24 mouse cellular contexts compared by ENCODE assay signal in genomic region chr11:53330325-53330724, GRCm38 (mm10). TPM values are rescaled to one million over a fixed set of nuclear protein-coding genes. Genes with fewer than 3 reads are reported as not detected.
DNase-seq lines count a peak whose midpoint lies in the region; ATAC-seq and TF ChIP-seq lines count a peak whose summit lies in the region.
"Had no signal": no experiment of that assay in that cellular context is flagged by ENCODE, and none has a peak within 500 bp of the region (broad histone marks: within the 10 kb centered on the region; RNA-seq: fewer than 3 reads in every experiment).

No protein-coding gene starts in this region.

- H3K4me3 ChIP-seq in midbrain, embryonic 11.5 days (ENCODE audit: low read depth, low read length), result no peak overlapping the region
- no peak overlapping the region for H3K4me3 ChIP-seq in midbrain, embryonic 10.5 days
- no peak overlapping the region; a peak in 1 of 4 replicates for H3K4me3 ChIP-seq in ES-E14 (ENCODE audit: insufficient read depth in 1 of 2, low read depth in 1 of 2, low read length in 2 of 2, poor library complexity in 1 of 2, severe bottlenecking in 1 of 2)
- no peak overlapping the region for H3K4me3 ChIP-seq in hindbrain, embryonic 12.5 days
- no peak overlapping the region for H3K4me3 ChIP-seq in kidney, adult 2 months (ENCODE audit: insufficient read depth, low read depth, low read length)
- H3K4me3 ChIP-seq: embryonic facial prominence, embryonic 15.5 days; erythroblast, embryonic 14.5 days; heart, adult 2 months; heart, embryonic 13.5 days; intestine, embryonic 15.5 days had no signal

- H3K36me3 ChIP-seq in midbrain, embryonic 11.5 days (ENCODE audit: control insufficient read depth, insufficient read depth, low read length), result peaks cover 13% of the 10 kb centered on the region
- peaks cover 70% of the 10 kb centered on the region for H3K36me3 ChIP-seq in midbrain, embryonic 10.5 days
- peaks cover 45% of the 10 kb centered on the region for H3K36me3 ChIP-seq in ES-E14 (ENCODE audit: control insufficient read depth, insufficient read depth, low read length, poor library complexity, severe bottlenecking)
- peaks cover 55% of the 10 kb centered on the region for H3K36me3 ChIP-seq in hindbrain, embryonic 12.5 days
- H3K36me3 ChIP-seq in kidney, adult 2 months (ENCODE audit: control insufficient read depth, insufficient read depth, low read length), result no peaks in the 10 kb centered on the region; the same call in 1 of the 2 replicates

- no peak overlapping the region for H3K27ac ChIP-seq in midbrain, embryonic 11.5 days (ENCODE audit: low read depth, low read length)
- no peak overlapping the region for H3K27ac ChIP-seq in midbrain, embryonic 10.5 days (replicated peaks)
- H3K27ac ChIP-seq in ES-E14 (ENCODE audit: insufficient read depth, low read depth, low read length, poor library complexity, severe bottlenecking), result peak overlapping the region; percentile 25; the same call in 1 of the 2 replicates
- no peak overlapping the region for H3K27ac ChIP-seq in hindbrain, embryonic 12.5 days
- H3K27ac ChIP-seq in kidney, adult 2 months (ENCODE audit: insufficient read depth, low read depth, low read length), result no peak overlapping the region
- H3K27ac ChIP-seq: embryonic facial prominence, embryonic 15.5 days; heart, adult 2 months; heart, embryonic 13.5 days; intestine, embryonic 15.5 days had no signal

- 90% methylated on average over 7 of the region's 7 CpGs for WGBS in midbrain, embryonic 11.5 days
- WGBS in midbrain, embryonic 10.5 days, result 93% methylated on average over 7 of the region's 7 CpGs
- WGBS in hindbrain, embryonic 12.5 days, result 94% methylated on average over 7 of the region's 7 CpGs
- 80% methylated on average over 7 of the region's 7 CpGs for WGBS in kidney, adult 2 months

- H3K4me2 ChIP-seq in midbrain, embryonic 11.5 days, result no peak overlapping the region
- no peak overlapping the region for H3K4me2 ChIP-seq in hindbrain, embryonic 12.5 days (replicated peaks)
- H3K4me2 ChIP-seq: embryonic facial prominence, embryonic 15.5 days; heart, embryonic 13.5 days; intestine, embryonic 15.5 days had no signal

- no peak for TF ChIP-seq CTCF in kidney, adult 2 months (conservative IDR thresholded peaks at IDR 0.05; ENCODE audit: insufficient read depth, insufficient read length, low read depth, low read length)

- H3K9ac ChIP-seq in midbrain, embryonic 11.5 days (ENCODE audit: low read length), result no peak overlapping the region
- H3K9ac ChIP-seq in ES-E14 (ENCODE audit: insufficient read depth, low read depth, low read length, poor library complexity, severe bottlenecking), result peak overlapping the region; percentile 31; the same call in 1 of the 2 replicates
- no peak overlapping the region for H3K9ac ChIP-seq in hindbrain, embryonic 12.5 days
- H3K9ac ChIP-seq: embryonic facial prominence, embryonic 15.5 days; heart, embryonic 13.5 days; intestine, embryonic 15.5 days had no signal

- in situ Hi-C loops in ES-E14 (cut with MboI; ENCODE audit: low sequenced_read_pairs in 2 of 2, unreplicated experiment in 2 of 2), result no loop called here

- H3K9me3 ChIP-seq in midbrain, embryonic 11.5 days (ENCODE audit: control insufficient read depth, low read length), result no peaks in the 10 kb centered on the region
- no peaks in the 10 kb centered on the region for H3K9me3 ChIP-seq in midbrain, embryonic 10.5 days (replicated peaks)
- no peaks in the 10 kb centered on the region for H3K9me3 ChIP-seq in ES-E14 (ENCODE audit: control insufficient read depth, insufficient read depth, low read depth, low read length)
- H3K9me3 ChIP-seq in hindbrain, embryonic 12.5 days (replicated peaks), result no peaks in the 10 kb centered on the region
- H3K9me3 ChIP-seq: embryonic facial prominence, embryonic 15.5 days; heart, embryonic 13.5 days; intestine, embryonic 15.5 days had no signal

- no peaks in the 10 kb centered on the region for H3K27me3 ChIP-seq in midbrain, embryonic 11.5 days (ENCODE audit: control insufficient read depth, insufficient read depth, low read length)
- no peaks in the 10 kb centered on the region for H3K27me3 ChIP-seq in midbrain, embryonic 10.5 days (ENCODE audit: low read depth, poor library complexity, severe bottlenecking)
- no peaks in the 10 kb centered on the region for H3K27me3 ChIP-seq in hindbrain, embryonic 12.5 days
- H3K27me3 ChIP-seq in kidney, adult 2 months (replicated peaks; ENCODE audit: control insufficient read depth, insufficient read depth, low read length), result no peaks in the 10 kb centered on the region
- H3K27me3 ChIP-seq: embryonic facial prominence, embryonic 15.5 days; heart, embryonic 13.5 days; intestine, embryonic 15.5 days; Patski had no signal

- no peak for ATAC-seq in midbrain, embryonic 11.5 days (ENCODE audit: low FRiP score)
- peak; percentile 69 for ATAC-seq in activated CD4-positive, CD25-positive, alpha-beta regulatory T cell, adult 4 months
- ATAC-seq in hindbrain, embryonic 12.5 days (ENCODE audit: low FRiP score), result no peak
- ATAC-seq: forebrain, embryonic 16.5 days; hindbrain, embryonic 16.5 days; intestine, embryonic 15.5 days; Patski had no signal

- no peak for TF ChIP-seq POLR2A in kidney, adult 2 months (IDR thresholded peaks at IDR 0.05; ENCODE audit: low read depth, low read length)

- peak; percentile 31 for DNase-seq in midbrain, embryonic 11.5 days (ENCODE audit: low spot score, missing footprints)
- DNase-seq in midbrain, embryonic 10.5 days (ENCODE audit: low spot score), result no peak
- DNase-seq in ES-E14 (ENCODE audit: low read depth, low spot score), result no peak
- peak; percentile 72 for DNase-seq in naive thymus-derived CD4-positive, alpha-beta T cell, adult 2 months (ENCODE audit: low read depth)
- DNase-seq in kidney, adult 2 months, result no peak
- no peak for DNase-seq in layer of hippocampus, adult 8-10 months (ENCODE audit: low spot score in 2 of 2)
- DNase-seq: adrenal gland, adult 8-10 months; adrenal gland, postnatal 36 days; cerebellum, adult 8-10 months; cerebellum, postnatal 14 days; embryo, embryonic 11 days; gastrocnemius, postnatal 10 days; heart, adult 2 months; heart, postnatal 36 days; kidney, adult 18-20 months had no signal

- H3K4me1 ChIP-seq in midbrain, embryonic 11.5 days (ENCODE audit: control insufficient read depth, insufficient read depth, low read length), result peaks cover 5% of the 10 kb centered on the region
- peaks cover 4% of the 10 kb centered on the region for H3K4me1 ChIP-seq in midbrain, embryonic 10.5 days
- peaks cover 3 to 23% of the 10 kb centered on the region in 2 experiments; a peak in 3 of 4 replicates for H3K4me1 ChIP-seq in ES-E14 (ENCODE audit: control insufficient read depth in 2 of 2, insufficient read depth in 2 of 2, low read length in 2 of 2, poor library complexity in 1 of 2)
- H3K4me1 ChIP-seq in hindbrain, embryonic 12.5 days, result peaks cover 5% of the 10 kb centered on the region
- H3K4me1 ChIP-seq in kidney, adult 2 months (ENCODE audit: control insufficient read depth, insufficient read depth, low read length), result no peaks in the 10 kb centered on the region

TF ChIP-seq in ES-E14, 5 proteins besides CTCF, POLR2A, EP300 and RAD21:
- TF ChIP-seq ZC3H11A (IDR thresholded peaks at IDR 0.05; ENCODE audit: borderline replicate concordance, low read depth, low read length) (no peak), MAFK (IDR thresholded peaks at IDR 0.05; ENCODE audit: insufficient read depth, low read depth, low read length) (no peak), CHD2 (IDR thresholded peaks at IDR 0.05; ENCODE audit: low read depth, low read length) (no peak), HCFC1 (IDR thresholded peaks at IDR 0.05; ENCODE audit: borderline replicate concordance, insufficient read depth, low read length) (no peak), ZNF384 (IDR thresholded peaks at IDR 0.05; ENCODE audit: low read depth, low read length) (no peak)

RNA-seq across cellular contexts. Expression of gene Zcchc10, which starts 5.8 kb away (rescaled TPM):
- polyA plus RNA-seq in midbrain, embryonic 11.5 days (2014; fragmentation: Nextera tagmentation; extraction: Ambion mirVana), result 26.9 and 27.3 TPM in 2 replicates
- 24.6 and 25.2 TPM in 2 replicates for polyA plus RNA-seq in midbrain, embryonic 10.5 days (2016; fragmentation: Nextera tagmentation; extraction: Ambion mirVana)
- 8.4 and 12.9 TPM in 2 replicates for total RNA-seq in ES-E14 (2012; rRNA removed)
- 10 to 100 TPM; 25.2 to 27.5 TPM for polyA plus RNA-seq in activated CD4-positive, CD25-positive, alpha-beta regulatory T cell, adult 4 months (2017; shearing (Covaris generic))
- polyA plus RNA-seq in hindbrain, embryonic 12.5 days (2016; fragmentation: Nextera tagmentation; extraction: Ambion mirVana), result 17.4 and 18.4 TPM in 2 replicates
- polyA plus RNA-seq in kidney, adult 2 months (2012; rRNA removed), result 4.9 and 5.0 TPM in 2 replicates
- total RNA-seq in layer of hippocampus, adult 8-10 months (2022), result 10 to 100 TPM in 2 of 4 experiments, 1 to 10 TPM in 2; 9.6 to 17.5 (median 11.0) TPM

RNA-seq across cellular contexts. Expression of gene Aff4, which starts 20.3 kb away (rescaled TPM):
- polyA plus RNA-seq in midbrain, embryonic 11.5 days (2014; fragmentation: Nextera tagmentation; extraction: Ambion mirVana), result 43.5 and 43.7 TPM in 2 replicates
- 27.7 and 40.8 TPM in 2 replicates for polyA plus RNA-seq in midbrain, embryonic 10.5 days (2016; fragmentation: Nextera tagmentation; extraction: Ambion mirVana)
- 82.2 and 97.2 TPM in 2 replicates for total RNA-seq in ES-E14 (2012; rRNA removed)
- polyA plus RNA-seq in activated CD4-positive, CD25-positive, alpha-beta regulatory T cell, adult 4 months (2017; shearing (Covaris generic)), result 10 to 100 TPM in 1 of 2 experiments, 1 to 10 TPM in 1; 9.6 to 16.4 TPM
- polyA plus RNA-seq in hindbrain, embryonic 12.5 days (2016; fragmentation: Nextera tagmentation; extraction: Ambion mirVana), result 83.2 and 97.8 TPM in 2 replicates
- 18.0 and 18.7 TPM in 2 replicates for polyA plus RNA-seq in kidney, adult 2 months (2012; rRNA removed)
- 100 to 1,000 TPM; 195 to 259 (median 219) TPM for total RNA-seq in layer of hippocampus, adult 8-10 months (2022)

RNA-seq across cellular contexts. Expression of gene Hspa4, which starts 30.1 kb away (rescaled TPM):
- 111 and 117 TPM in 2 replicates for polyA plus RNA-seq in midbrain, embryonic 11.5 days (2014; fragmentation: Nextera tagmentation; extraction: Ambion mirVana)
- 106 and 116 TPM in 2 replicates for polyA plus RNA-seq in midbrain, embryonic 10.5 days (2016; fragmentation: Nextera tagmentation; extraction: Ambion mirVana)
- total RNA-seq in ES-E14 (2012; rRNA removed), result 182 and 280 TPM in 2 replicates
- polyA plus RNA-seq in activated CD4-positive, CD25-positive, alpha-beta regulatory T cell, adult 4 months (2017; shearing (Covaris generic)), result 10 to 100 TPM; 22.3 to 33.7 TPM
- 80.7 and 85.8 TPM in 2 replicates for polyA plus RNA-seq in hindbrain, embryonic 12.5 days (2016; fragmentation: Nextera tagmentation; extraction: Ambion mirVana)
- 21.1 and 24.8 TPM in 2 replicates for polyA plus RNA-seq in kidney, adult 2 months (2012; rRNA removed)
- total RNA-seq in layer of hippocampus, adult 8-10 months (2022), result 100 to 1,000 TPM; 148 to 190 (median 168) TPM

Comparison
In these comparisons a context has a peak if more than half of its experiments do, and no peak if none do; other contexts are left out.
1. DNase-seq: peak in midbrain, embryonic 11.5 days (single experiment) and naive thymus-derived CD4-positive, alpha-beta T cell, adult 2 months (single experiment); none in midbrain, embryonic 10.5 days (single experiment), ES-E14 (single experiment), kidney, adult 2 months (single experiment) and layer of hippocampus, adult 8-10 months (0 of 2).